Mouse (Mus musculus) erythroblast, embryonic 14.5 days (primary cell): ENCODE data around the gene Gm17655.

Source experiments
- GATA1 ChIP-seq: IDR thresholded peaks from 2 replicates; pipeline ENCODE4 v1.6.1; 2012; ENCODE audit warnings: low read length, inconsistent platforms, mixed read lengths
- TAL1 ChIP-seq: IDR thresholded peaks from 3 replicates; pipeline ENCODE4 v1.6.1; 2012; ENCODE audit warnings: low read length, inconsistent platforms, mixed read lengths

GRCm38 (mm10) chr5:110100921-110101631 is 28.8 kb upstream of the Gm17655 start:
- TF ChIP-seq GATA1, result no peak
- no peak for TF ChIP-seq TAL1
